Mouse (Mus musculus) liver, postnatal 0 days (tissue): ENCODE data around the gene Aldh18a1.

ENCODE experiments used
- CTCF ChIP-seq: sonication (generic); IDR thresholded peaks from 2 replicates; pipeline ENCODE4 v1.5.1; 2016; ENCODE audit warnings: antibody characterized with exemption, low read depth
- EP300 ChIP-seq: IDR thresholded peaks from 2 replicates; pipeline ENCODE4 v1.6.1; 2016; ENCODE audit warnings: antibody characterized with exemption, low read depth, mild to moderate bottlenecking

DNA sequence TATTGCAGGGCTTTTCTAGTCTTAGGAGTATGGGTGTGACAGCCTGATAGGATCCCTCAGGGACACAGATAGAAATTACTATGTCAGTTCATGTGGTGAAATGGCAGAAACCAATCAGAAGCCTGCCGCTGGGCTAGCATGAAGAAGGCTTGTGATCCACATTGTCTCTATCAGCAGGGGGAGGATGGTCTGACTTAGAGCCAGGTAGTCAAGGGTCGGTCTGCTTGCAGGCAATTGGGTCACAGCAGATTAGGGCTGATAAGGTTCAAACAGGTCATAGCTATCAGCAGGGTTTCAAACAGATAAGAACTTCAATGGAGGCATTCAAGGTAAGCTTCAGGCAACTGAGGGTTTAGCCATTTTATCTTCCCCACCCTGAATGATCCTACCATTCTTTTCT lies 7.4 kb downstream of the Aldh18a1 start:
- TF ChIP-seq CTCF (no peak), EP300 (no peak)
